Mouse (Mus musculus) neural tube, embryonic 15.5 days (tissue): Measurements from ENCODE around the gene Qsox2. TPM values are rescaled to one million over a fixed set of nuclear protein-coding genes. Genes with fewer than 3 reads are reported as not detected.

Experiments used
- ATAC-seq: fragments of 200-750 bp; cut with Nextera tagmentation; 2 replicates; pipeline ENCODE4 v1.8.0; 2017; ENCODE audit warnings: mild to moderate bottlenecking, moderate TSS enrichment, moderate library complexity; ENCODE audit not compliant: low FRiP score
- H3K27ac ChIP-seq: fragments of 300-500 bp; sonication (generic); replicated peaks from 2 replicates; pipeline ENCODE4 v1.5.1; 2015; ENCODE audit warnings: mild to moderate bottlenecking, inconsistent platforms
- H3K27me3 ChIP-seq: fragments of 300-500 bp; sonication (generic); replicated peaks from 2 replicates; pipeline ENCODE4 v1.6.1; 2015; ENCODE audit warnings: inconsistent platforms
- H3K36me3 ChIP-seq: fragments of 300-500 bp; sonication (generic); 2 replicates; pipeline ENCODE4 v1.6.1; 2015; ENCODE audit warnings: inconsistent platforms
- H3K4me1 ChIP-seq: fragments of 300-500 bp; sonication (generic); 2 replicates; pipeline ENCODE4 v1.6.1; 2015; ENCODE audit warnings: inconsistent platforms
- H3K4me2 ChIP-seq: fragments of 300-500 bp; sonication (generic); 2 replicates; pipeline ENCODE4 v1.6.1; 2015; ENCODE audit warnings: inconsistent platforms, mild to moderate bottlenecking, moderate library complexity
- H3K4me3 ChIP-seq: fragments of 300-500 bp; sonication (generic); replicated peaks from 2 replicates; pipeline ENCODE4 v1.5.1; 2015; ENCODE audit warnings: mild to moderate bottlenecking, inconsistent platforms
- H3K9ac ChIP-seq: fragments of 300-500 bp; sonication (generic); replicated peaks from 2 replicates; pipeline ENCODE4 v1.6.1; 2015; ENCODE audit warnings: mild to moderate bottlenecking, inconsistent platforms
- H3K9me3 ChIP-seq: fragments of 300-500 bp; sonication (generic); replicated peaks from 2 replicates; pipeline ENCODE4 v1.6.1; 2016; ENCODE audit warnings: inconsistent platforms
- WGBS: fragments of 180-500 bp; shearing (Covaris S2); methylation state at CpG from one replicate; pipeline ENCODE4 v1.1.7; 2015; ENCODE audit warnings: mixed read lengths; 5-methylcytosine and 5-hydroxymethylcytosine counted together
- polyA plus RNA-seq: library from polyadenylated mRNA; unstranded; fragments of >200 nt; fragmentation: Nextera tagmentation; extraction: Ambion mirVana; gene quantifications from 2 replicates; pipeline ENCODE4 v1.2.1, GENCODE M21; 2015

Gene Qsox2
- 14.7 and 18.2 TPM in 2 replicates for polyA plus RNA-seq

DNA sequence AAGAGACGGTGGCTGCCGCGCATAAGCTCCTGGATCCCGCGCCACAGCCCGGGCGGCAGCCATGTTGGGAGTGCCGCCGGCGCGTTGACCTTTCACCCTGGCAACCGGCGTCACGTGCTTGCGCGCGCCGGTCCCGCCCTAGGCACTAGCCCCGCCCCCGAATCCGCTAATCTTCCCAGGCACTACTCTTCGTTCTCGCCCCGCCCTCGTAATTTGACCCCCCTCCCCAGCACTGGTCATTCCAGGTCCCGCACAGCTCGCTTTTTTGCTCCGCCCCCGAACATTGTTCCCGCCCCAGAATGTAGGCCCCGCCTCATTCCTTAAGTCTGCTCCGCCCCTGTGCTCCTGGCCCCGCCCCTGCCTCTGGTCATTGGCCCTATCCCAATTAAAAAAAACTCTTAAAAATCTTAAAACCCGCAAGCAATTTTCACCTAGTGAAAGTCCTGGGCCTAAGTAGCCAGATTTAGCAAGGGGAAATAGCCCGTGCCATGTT, at the start of gene Qsox2:
Gene Qsox2, minus strand, starts transcription at position 236 of the 493 bp plus-strand sequence.
- 2% methylated on average over 36 of the region's 36 CpGs for WGBS
- H3K27ac ChIP-seq: peak within 1 kb of the TSS; percentile 89
- peak; percentile 88 for ATAC-seq

GRCm38 (mm10) chr2:26286391-26286790, 49.1 kb upstream of the Qsox2 start:
- Histone ChIP-seq H3K9ac (no peak overlapping the region), H3K4me3 (no peak overlapping the region), H3K27me3 (peaks cover 5% of the 10 kb centered on the region; the same call in 1 of the 2 replicates), H3K9me3 (no peaks in the 10 kb centered on the region), H3K27ac (no peak overlapping the region), H3K36me3 (no peaks in the 10 kb centered on the region), H3K4me1 (peaks cover 10% of the 10 kb centered on the region; the same call in 1 of the 2 replicates), H3K4me2 (no peak overlapping the region)
- ATAC-seq: 0 out of 2 replicates have a peak, but pooled peaks have one; percentile 30
- 44% methylated on average over 7 of the region's 7 CpGs for WGBS

More for the DNA sequence above, at the start of gene Qsox2:
- H3K4me2 ChIP-seq: peak within 1 kb of the TSS; percentile 77
- H3K27me3 ChIP-seq: no peaks in the 10 kb centered on the region
- peaks cover 36% of the 10 kb centered on the region for H3K4me1 ChIP-seq
- H3K4me3 ChIP-seq: peak within 1 kb of the TSS; percentile 96
- H3K36me3 ChIP-seq: no peaks in the 10 kb centered on the region
- peak within 1 kb of the TSS; percentile 87 for H3K9ac ChIP-seq
- H3K9me3 ChIP-seq: no peaks in the 10 kb centered on the region

- no peak overlapping the region for H3K9ac ChIP-seq
- peak overlapping the region; percentile 1; the same call in 1 of the 2 replicates for H3K4me2 ChIP-seq
- no peak overlapping the region for H3K4me3 ChIP-seq
- no peak overlapping the region for H3K27ac ChIP-seq
- WGBS: 32% methylated on average over 7 of the region's 7 CpGs
- H3K27me3 ChIP-seq: peaks cover 5% of the 10 kb centered on the region; the same call in 1 of the 2 replicates
- peak; percentile 82 for ATAC-seq
- no peaks in the 10 kb centered on the region for H3K9me3 ChIP-seq
- H3K4me1 ChIP-seq: peaks cover 10% of the 10 kb centered on the region; the same call in 1 of the 2 replicates
- no peaks in the 10 kb centered on the region for H3K36me3 ChIP-seq
These were observed 48.5 kb upstream of the Qsox2 start for GRCm38 (mm10) chr2:26285804-26286203.

DNA sequence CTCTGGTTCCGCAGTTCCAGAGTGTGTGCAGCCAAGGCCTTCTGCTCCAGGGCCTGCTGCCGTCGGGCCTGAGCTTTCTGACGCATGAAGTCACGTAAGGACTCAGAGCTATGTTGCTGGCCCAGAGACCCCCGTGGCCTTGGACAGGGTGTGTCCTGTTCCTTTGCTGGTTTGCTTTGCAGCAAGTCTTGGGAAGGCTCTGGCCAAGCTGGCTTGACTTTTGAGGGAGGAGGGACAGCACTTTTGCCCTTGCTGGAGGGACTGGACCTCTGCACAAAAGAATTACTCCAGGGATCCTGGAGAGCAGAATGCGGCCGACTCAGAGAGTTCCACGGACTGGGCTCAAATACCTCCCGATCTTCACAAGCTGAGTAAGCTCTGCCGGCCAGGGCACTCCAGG, 43.3 kb upstream of the Qsox2 start:
- no peak overlapping the region for H3K4me2 ChIP-seq
- H3K4me3 ChIP-seq: no peak overlapping the region
- H3K27ac ChIP-seq: no peak overlapping the region
- H3K4me1 ChIP-seq: peaks cover 1% of the 10 kb centered on the region; the same call in 1 of the 2 replicates
- no peak overlapping the region for H3K9ac ChIP-seq
- H3K36me3 ChIP-seq: no peaks in the 10 kb centered on the region
- no peaks in the 10 kb centered on the region for H3K27me3 ChIP-seq
- H3K9me3 ChIP-seq: no peaks in the 10 kb centered on the region
- 82% methylated on average over 11 of the region's 11 CpGs for WGBS
- ATAC-seq: no peak

DNA sequence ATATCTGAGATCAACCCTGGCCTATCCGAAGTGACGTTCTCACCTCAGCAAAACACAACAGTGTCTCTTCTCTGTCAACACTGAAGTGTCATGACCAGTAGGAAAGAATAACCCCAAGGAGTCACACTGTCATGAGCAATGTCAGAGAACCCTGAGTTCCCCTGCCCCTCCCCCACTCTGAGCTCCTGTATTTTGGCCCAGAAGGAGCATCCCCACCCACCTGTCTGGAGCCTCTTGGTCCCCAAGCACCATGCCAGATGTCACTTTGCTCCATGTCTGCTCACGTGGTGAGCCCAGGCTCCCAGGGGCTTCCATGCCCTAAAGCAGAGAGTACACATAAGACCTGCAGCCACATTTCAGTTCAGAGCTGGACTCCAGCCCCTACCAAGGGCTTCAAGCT, 42.4 kb upstream of the Qsox2 start:
- no peak overlapping the region for H3K9ac ChIP-seq
- H3K4me1 ChIP-seq: no peaks in the 10 kb centered on the region
- ATAC-seq: no peak
- H3K9me3 ChIP-seq: no peaks in the 10 kb centered on the region
- H3K36me3 ChIP-seq: no peaks in the 10 kb centered on the region
- no peak overlapping the region for H3K27ac ChIP-seq
- no peaks in the 10 kb centered on the region for H3K27me3 ChIP-seq
- 77% methylated on average over 3 of the region's 3 CpGs for WGBS
- H3K4me3 ChIP-seq: no peak overlapping the region
- H3K4me2 ChIP-seq: no peak overlapping the region

DNA sequence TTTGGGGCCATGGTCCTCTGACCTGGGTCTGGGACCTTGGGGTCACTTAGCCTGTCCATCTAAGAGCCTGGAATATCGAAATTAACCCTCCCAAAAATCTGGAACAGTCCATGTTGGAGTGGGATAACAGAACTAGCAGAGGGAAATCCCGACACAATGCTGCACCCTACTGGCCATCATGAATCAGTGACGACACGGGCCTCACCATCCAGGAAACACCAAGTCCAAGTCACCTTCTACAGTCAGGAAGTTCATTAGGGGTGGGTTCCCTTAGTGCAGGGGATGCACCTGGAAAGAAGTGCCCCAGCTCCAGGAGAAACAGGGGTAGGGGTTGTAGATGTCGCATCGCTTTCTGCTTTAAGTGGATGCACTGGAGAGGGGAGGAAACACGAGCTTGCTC, 36.3 kb upstream of the Qsox2 start:
- WGBS: 23% methylated on average over 7 of the region's 7 CpGs
- Histone ChIP-seq H3K4me2 (no peak overlapping the region), H3K9ac (no peak overlapping the region), H3K27ac (no peak overlapping the region), H3K9me3 (no peaks in the 10 kb centered on the region), H3K4me3 (no peak overlapping the region), H3K4me1 (no peaks in the 10 kb centered on the region), H3K27me3 (no peaks in the 10 kb centered on the region; the same call in 1 of the 2 replicates), H3K36me3 (no peaks in the 10 kb centered on the region)
- ATAC-seq: peak; percentile 63; the same call in 1 of the 2 replicates

GRCm38 (mm10) chr2:26268216-26268615, 30.9 kb upstream of the Qsox2 start:
- no peak overlapping the region for H3K27ac ChIP-seq
- WGBS: 75% methylated on average over 3 of the region's 3 CpGs
- no peaks in the 10 kb centered on the region for H3K9me3 ChIP-seq
- no peak overlapping the region for H3K4me3 ChIP-seq
- H3K4me1 ChIP-seq: no peaks in the 10 kb centered on the region
- H3K27me3 ChIP-seq: no peaks in the 10 kb centered on the region; the same call in 1 of the 2 replicates
- ATAC-seq: no peak
- no peak overlapping the region for H3K4me2 ChIP-seq
- H3K9ac ChIP-seq: no peak overlapping the region
- no peaks in the 10 kb centered on the region for H3K36me3 ChIP-seq

GRCm38 (mm10) chr2:26266066-26266742, 28.9 kb upstream of the Qsox2 start:
- ATAC-seq: no peak
- 82% methylated on average over 10 of the region's 10 CpGs for WGBS

GRCm38 (mm10) chr2:26265095-26265494, 27.8 kb upstream of the Qsox2 start:
- WGBS: 71% methylated on average over 2 of the region's 2 CpGs
- Histone ChIP-seq H3K27me3 (no peaks in the 10 kb centered on the region), H3K36me3 (no peaks in the 10 kb centered on the region)

More at GRCm38 (mm10) chr2:26266066-26266742, 28.9 kb upstream of the Qsox2 start:
- H3K4me2 ChIP-seq: no peak overlapping the region
- H3K9me3 ChIP-seq: no peaks in the 10 kb centered on the region
- H3K4me1 ChIP-seq: no peaks in the 10 kb centered on the region
- no peak overlapping the region for H3K9ac ChIP-seq
- no peaks in the 10 kb centered on the region for H3K27me3 ChIP-seq
- no peak overlapping the region for H3K4me3 ChIP-seq
- H3K27ac ChIP-seq: no peak overlapping the region
- H3K36me3 ChIP-seq: no peaks in the 10 kb centered on the region

GRCm38 (mm10) chr2:26264646-26265045, 27.3 kb upstream of the Qsox2 start:
- no peaks in the 10 kb centered on the region for H3K27me3 ChIP-seq
- no peak overlapping the region for H3K4me3 ChIP-seq
- no peaks in the 10 kb centered on the region for H3K36me3 ChIP-seq
- no peak overlapping the region for H3K9ac ChIP-seq
- H3K9me3 ChIP-seq: no peaks in the 10 kb centered on the region
- no peak overlapping the region for H3K27ac ChIP-seq
- 66% methylated on average over 4 of the region's 4 CpGs for WGBS
- H3K4me2 ChIP-seq: no peak overlapping the region
- ATAC-seq: no peak
- no peaks in the 10 kb centered on the region for H3K4me1 ChIP-seq

More at GRCm38 (mm10) chr2:26265095-26265494, 27.8 kb upstream of the Qsox2 start:
- H3K4me3 ChIP-seq: no peak overlapping the region
- no peaks in the 10 kb centered on the region for H3K4me1 ChIP-seq
- no peaks in the 10 kb centered on the region for H3K9me3 ChIP-seq
- H3K4me2 ChIP-seq: no peak overlapping the region
- no peak overlapping the region for H3K27ac ChIP-seq
- H3K9ac ChIP-seq: no peak overlapping the region
- ATAC-seq: no peak

GRCm38 (mm10) chr2:26257315-26258096, 20.2 kb upstream of the Qsox2 start:
- 87% methylated on average over 16 of the region's 16 CpGs for WGBS
- Histone ChIP-seq H3K4me1 (no peaks in the 10 kb centered on the region), H3K36me3 (no peaks in the 10 kb centered on the region), H3K4me2 (no peak overlapping the region), H3K27me3 (no peaks in the 10 kb centered on the region; the same call in 1 of the 2 replicates), H3K9me3 (no peaks in the 10 kb centered on the region), H3K27ac (no peak overlapping the region), H3K4me3 (no peak overlapping the region), H3K9ac (no peak overlapping the region)
- no peak for ATAC-seq
